Mouse (Mus musculus): Measurements from ENCODE around the gene Hbs1l.
"Not testable (repeated sequence)": the region's sequence is repeated elsewhere in the genome, so short reads cannot be mapped to it uniquely, and the experiment has no call there.

Gene Hbs1l

DNA sequence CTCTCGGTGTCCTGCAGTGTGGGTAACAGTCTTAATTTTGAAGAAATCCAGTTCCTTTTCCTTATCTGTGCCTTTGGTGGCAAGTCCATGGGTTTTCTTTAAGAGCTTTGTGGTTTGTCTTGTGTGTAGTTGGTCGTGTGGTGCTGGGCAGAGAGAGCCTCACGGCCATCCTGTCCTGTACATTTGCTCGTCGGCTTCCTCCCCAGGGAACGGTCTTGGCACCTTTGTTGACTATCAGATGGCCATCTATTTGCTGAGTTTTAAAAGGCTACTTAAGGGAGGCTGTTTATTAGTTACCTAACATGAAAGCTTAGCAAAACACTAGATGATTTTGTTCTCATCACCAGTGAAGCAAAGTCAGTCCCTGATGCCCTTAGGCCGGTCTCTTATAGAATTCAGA lies 66.1 kb downstream of the Hbs1l start:
- DNase-seq: no peak

DNA sequence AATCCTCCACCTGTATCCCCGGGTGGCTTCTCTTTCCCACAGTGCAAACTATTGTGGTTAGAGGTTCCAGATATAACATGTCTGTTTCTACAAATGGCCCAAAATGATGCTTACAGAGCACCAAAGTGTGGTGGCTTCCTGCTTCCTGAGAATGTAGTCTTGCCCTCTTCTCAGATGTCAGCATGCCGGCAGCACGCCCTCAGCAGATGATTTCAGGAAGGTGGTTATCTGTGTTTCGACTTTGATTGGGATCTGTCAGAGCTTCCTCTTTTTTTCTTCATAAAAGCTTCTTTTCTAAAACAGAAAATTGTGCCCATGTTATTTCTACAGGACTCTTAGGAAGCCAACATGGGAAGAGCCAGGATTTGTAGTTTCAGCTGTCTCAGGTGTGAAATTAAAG lies 67.5 kb downstream of the Hbs1l start:
- no peak for DNase-seq

DNA sequence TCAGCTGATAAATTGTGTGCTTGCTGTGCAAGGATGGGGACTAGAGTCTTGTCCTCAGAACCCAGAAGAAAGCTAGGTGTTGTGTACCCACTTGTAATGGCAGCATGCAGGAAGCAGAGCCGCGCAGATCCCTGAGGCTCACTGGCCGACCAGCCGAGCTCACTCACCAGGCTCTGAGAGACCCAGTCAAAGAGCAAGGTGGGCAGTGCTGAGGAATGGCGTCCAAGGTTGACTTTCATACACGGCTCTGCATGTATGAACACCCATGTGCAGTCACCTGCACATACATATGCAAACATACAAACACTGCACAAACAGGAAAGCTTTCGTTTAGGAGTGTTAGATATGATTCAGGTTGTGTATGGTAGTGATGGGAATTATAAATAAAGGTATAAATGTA lies 69.2 kb downstream of the Hbs1l start:
- DNase-seq: no peak

DNA sequence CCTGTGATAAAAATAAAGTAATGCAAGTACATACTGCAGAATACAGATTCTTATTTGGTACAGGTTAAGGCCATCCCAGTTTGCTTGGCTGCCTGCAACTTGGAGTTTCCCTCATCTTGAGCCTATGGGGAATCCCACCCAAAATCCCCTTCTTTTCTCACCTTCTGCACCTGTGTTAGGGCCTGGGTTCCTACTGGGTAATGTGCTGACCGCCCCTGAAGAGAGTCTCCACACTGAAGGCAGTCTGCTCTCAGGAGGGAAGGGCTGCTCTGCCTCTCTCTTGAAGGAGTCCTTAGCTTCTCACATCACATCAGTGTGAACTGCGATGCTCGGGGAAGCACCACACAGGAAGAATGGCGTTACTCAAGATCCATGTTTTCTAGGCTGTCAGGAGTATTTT lies 70.1 kb downstream of the Hbs1l start:
- no peak for DNase-seq

DNA sequence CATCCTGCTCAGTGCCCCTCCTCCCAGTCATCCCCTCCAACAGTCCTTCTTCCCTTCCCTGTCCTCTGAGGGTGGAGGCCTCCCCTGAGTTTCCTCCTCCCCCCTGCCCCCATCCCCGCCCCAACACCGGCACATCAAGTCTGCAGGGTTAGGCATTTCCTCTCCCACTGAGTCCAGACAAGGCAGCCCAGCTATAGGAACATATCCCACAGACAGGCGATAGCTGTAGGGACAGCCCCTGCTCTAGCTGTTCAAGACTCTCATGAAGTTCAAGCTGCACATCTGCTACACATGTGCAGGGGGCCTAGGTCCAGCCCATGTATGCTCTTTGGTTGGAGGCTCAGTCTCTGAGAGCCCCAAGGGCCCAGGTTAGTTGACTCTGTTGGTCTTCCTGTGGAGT lies 70.7 kb downstream of the Hbs1l start:
- no peak for DNase-seq

DNA sequence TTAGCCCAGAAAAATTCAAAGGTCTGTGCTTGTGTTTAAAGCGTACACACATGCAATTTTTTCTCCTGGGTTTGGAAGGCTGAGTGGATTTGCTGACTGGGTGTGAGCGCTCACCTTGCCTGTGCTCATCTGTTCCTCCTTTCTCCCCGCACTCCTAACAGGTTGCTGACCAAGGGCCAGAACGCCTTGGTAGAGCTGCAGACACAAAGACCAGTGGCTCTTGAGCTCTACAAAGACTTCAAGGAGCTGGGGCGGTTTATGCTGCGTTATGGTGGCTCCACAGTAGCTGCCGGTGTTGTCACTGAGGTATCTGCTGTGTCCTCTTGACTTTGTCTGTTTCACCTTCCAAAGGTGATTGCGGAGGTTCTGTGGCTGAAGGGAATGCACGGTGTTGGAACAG lies 71.7 kb downstream of the Hbs1l start:
- no peak for DNase-seq

DNA sequence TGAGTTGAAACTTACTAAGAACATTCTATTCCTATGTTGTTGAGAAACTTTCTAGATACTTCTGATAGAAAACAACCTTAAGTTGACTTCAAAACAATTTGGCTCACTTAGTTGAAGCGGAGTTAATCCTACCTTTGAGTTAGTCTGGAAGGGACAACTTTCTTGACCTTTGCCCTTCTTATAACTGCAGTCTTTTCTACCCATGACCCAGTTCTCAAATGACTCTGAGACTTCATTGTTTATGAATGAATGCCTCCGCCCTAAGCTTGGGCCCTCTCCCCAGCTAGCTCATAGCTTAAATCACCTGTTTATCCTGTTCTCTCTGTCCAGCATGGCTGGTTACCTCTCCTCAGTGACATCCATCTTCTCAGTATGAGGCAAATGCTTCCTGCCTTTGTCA lies 73.8 kb downstream of the Hbs1l start:
- DNase-seq: no peak

DNA sequence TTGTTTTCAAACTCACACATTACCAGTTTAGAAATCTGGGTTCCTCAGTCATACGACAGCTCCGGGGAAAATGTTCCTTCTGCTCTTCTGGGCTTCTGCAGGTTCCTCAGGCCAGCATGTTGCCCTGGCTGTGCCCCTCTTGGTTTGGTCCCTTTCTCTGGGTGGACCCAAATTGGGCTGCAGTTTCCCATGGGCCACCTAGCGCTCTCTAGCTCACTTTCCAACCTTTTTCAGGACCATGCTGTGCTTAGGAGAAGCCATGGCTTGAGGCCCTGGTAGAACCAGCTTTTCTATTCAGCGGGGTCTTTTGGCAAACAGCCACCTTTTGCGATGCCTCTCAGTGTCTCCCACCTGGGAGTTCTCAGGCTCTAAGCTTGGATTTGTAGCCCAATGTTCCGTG lies 76.5 kb downstream of the Hbs1l start:
- DNase-seq: no peak

DNA sequence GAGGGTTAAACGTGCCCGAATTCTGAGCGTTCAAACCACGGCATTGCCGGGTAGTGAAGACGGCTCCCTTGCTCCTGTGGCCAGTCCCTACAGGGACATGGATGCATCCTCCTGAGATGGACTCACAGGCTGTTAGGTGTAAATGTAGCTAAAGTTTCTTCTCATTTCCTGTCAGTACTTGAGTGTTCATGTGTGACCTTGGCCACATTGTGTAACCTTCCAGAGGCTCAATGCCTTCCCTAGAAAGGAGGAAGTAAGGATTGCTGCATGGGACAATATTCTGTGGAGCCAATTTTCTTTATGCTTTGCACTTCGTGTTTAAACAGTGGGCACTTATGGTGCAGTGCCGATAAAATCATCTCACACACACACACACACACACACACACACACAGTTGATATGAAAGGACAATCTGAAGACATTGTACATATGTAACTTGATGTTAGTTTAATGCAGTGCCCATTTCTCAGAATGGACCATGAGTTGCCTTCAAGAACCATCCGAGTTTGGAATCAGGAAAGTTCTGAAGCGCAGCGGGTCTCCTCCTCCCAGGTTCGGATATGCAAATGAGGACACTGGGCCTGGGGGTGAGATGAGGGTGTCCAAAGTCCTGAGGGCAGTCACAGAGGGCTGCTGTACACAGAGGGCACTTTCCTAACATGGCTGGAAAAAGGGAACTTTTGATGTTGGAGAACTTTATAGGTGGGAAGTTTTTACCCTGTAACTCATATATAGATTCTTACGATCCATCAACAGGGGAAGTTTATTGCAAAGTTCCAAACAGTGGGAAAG lies 81.1 kb downstream of the Hbs1l start, which contains the start of gene Aldh8a1:
Aldh8a1 (plus strand) TSS at position 610 of the 792 bp plus-strand sequence.
- no peak for DNase-seq

DNA sequence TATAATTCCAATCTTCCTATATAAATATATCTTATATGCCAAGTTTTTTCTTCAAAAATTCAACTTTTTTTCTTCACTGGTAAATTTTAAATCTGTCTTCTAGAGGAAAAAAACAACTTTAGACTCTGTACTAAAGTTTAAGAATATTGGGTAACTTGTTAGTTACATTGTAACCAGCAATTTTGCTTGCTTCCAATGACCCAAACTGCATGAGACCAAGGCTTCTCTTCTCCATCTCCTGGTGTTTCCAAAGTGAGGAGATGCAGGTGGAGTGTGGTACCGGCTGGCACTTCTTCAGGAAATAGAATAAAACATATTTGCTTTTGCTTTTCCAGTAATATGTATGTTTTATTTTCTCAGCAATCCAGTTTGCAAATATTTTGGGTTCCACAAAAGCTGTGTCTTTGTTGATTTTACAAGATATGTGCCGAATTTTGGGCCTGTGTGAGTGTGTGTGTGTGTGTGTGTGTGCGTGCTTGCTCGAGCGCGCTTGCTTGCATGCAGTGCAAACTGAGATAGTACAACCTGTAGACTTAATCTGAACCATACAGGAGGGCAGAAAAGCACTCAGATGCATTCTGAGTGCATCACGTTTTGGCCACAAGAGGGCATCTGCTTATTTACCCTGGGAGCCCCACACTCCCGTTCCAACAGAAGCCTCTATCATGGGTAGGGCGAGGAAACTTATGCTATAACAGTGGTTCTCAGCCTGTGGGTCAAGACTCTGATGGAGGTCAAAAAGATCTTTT lies 82.6 kb downstream of the Hbs1l start:
- peak; percentile 22 for DNase-seq

DNA sequence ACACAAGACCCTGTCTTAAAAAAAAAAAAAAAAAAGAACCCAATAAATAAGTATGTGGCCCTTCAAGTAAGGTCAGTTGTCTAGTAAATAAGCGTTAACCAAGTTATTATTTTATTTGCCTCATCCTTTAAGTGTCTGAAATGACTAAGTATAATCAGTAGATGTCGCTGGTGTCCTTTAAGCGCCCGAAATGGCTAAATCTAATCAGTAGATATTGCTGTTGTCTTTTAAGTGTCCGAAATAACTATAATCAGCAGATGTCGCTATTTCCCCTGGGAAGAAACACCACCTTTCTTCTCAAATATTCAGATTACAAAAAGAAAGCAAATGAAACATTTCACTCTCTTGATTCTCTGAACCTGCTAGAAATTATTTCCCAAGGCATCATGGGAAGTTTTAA lies 87.1 kb downstream of the Hbs1l start:
- DNase-seq: peak; percentile 80

DNA sequence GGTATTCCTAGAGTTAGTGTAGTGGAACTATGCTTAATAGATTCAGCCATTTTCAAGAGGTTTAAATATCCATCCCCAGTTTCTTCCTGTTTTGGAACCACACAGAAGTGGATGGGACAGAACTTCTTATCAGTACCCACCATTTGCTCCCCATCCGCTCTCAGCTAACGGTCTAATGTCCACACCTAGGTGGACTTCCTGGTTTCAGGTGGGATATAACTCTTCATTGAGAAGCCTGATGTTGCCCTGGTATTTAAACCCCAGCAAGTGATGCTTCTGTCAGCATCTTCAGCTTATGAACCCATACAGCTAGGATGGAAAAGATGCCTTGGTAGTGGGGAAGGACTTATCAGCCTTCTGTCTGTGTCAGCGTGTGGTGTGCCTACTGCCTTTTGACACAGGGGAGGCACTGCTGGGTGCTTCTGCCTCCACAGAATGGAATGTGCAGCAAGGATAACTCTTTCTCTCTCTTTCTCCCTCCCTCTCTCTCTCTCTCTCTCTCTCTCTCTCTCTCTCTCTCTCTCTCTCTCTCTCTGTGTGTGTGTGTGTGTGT lies 89.4 kb downstream of the Hbs1l start:
- no peak for DNase-seq

DNA sequence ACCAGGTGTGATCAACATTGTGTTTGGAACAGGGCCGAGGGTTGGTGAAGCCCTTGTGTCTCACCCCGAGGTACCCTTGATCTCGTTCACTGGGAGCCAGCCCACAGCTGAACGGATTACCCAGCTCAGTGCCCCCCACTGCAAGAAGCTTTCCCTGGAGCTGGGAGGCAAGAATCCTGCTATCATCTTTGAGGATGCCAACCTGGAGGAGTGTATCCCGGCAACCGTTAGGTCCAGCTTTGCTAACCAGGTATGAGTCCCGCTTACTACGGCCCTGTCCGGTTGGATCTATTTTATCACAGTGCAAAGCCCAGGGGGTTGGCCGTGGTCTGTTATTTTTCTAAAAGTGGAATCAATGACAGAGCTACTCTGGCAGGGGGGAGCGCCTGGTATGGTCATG lies 93.3 kb downstream of the Hbs1l start:
- DNase-seq: no peak

DNA sequence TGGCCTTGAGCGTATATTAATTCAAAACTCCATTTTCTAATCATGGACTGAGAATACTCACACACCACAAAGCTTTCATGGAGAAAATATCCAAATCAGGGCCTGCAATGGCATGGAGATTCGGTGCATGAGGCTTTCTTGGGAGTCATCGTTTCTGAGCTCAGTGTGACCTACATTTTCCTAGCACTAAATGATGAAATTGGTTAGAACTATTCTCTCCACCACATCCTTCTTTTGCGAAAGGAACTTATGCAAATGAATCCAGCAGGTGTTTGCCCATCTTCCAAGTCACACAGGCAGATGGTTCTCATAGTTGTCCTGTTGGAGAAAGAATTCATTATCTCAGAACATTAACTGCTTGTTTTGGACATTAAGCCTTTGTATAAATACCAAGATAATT lies 94.7 kb downstream of the Hbs1l start:
- no peak for DNase-seq

DNA sequence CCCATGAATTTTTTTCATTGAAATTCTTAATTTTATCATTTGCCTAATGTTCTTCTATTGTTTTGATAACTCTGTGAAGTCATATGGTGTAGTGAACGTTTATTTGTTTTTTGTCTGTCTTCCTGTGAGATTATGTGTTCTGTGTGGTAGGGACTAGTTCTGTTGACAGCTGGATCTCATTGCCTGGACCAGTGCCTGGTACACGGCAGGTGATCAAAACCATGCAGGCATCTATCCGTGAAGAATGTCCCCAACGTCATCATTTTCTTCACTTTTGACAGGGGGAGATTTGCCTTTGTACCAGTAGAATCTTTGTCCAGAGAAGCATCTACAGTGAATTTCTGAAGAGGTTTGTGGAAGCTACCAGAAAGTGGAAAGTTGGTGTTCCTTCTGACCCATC lies 95.5 kb downstream of the Hbs1l start:
- DNase-seq: no peak

DNA sequence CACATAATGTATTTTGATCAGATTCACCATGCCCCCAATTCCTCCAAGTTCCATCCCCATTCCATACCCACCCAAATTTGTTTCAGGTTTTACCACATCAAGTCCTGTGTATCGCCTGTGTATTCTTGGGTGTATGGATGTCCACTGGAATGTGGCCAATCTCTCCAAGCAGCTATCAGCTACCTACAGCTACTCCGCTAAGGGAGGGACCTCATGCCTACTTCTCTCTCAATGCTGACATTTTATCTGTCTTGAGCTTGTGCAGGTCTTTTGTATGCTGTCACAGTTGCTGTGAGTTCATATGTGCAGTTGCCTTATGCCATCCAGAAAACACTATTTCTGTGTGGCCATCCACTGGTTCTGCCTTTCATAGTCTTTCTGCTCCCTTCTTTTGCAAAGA lies 97.6 kb downstream of the Hbs1l start:
- DNase-seq: no peak

DNA sequence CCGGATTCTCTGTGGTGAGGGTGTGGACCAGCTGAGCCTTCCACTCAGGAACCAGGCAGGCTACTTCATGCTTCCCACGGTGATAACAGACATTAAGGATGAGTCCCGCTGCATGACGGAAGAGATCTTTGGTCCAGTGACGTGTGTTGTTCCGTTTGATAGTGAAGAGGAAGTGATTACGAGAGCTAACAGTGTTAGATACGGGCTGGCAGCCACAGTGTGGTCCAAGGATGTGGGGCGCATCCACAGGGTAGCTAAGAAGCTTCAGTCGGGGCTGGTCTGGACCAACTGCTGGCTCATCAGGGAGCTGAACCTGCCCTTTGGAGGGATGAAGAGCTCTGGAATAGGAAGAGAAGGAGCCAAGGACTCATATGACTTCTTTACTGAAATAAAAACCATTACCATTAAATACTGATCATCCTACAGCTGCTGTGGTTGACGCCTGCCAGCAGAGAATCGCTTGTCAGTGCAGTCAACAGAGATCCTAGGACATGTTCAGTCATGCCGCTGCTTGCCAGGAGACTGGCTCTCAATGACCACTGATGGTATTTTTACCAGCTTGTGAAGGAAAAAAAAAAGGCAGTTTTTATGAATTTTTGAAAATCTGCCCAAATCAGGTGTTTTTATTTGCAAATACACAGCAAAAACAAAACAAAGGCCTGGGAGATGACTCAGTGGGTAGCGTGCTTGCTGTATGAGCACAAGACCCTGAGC lies 99.8 kb downstream of the Hbs1l start:
- no peak for DNase-seq

DNA sequence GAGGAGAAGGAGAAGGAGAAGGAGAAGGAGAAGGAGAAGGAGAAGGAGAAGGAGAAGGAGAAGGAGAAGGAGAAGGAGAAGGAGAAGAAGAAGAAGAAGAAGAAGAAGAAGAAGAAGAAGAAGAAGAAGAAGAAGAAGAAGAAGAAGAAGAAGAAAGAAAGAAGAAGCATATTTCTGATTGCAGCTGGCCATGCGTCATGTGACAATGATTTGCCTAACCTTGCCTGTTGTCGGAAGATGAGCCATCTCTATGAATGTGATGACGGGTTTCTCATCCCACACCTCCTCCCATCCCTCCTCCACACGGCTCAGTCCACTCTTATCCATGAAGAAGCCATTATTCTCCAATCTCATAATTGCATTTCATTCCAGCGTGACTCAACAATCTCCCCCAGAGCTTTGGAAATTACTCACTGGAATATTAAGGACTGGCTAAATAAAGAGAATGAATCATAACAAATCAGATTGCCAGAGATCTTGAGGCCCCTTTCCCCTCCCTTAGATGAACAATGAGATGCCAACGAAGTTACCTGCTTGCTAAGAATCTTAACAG lies 103.2 kb downstream of the Hbs1l start:
- not testable (repeated sequence) for DNase-seq

DNA sequence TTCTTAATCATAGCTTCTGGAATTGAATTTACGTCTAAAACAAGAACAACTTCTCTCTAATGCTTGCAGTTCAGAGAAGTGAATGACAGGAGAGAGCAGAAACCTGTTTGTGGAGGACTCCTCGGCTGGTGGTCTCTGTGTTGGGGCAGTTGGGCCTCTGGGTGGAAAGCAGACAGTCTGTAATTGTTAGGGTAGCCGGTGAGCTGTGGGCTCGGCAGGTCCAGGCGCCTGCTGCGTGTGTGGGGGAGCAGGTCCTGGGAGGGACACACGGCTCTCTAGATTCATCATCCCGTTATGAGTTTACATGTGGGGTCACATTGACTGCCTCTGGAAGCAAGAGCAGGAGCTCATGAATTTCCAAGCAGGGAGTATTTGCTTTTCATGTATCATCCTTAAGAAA lies 103.8 kb downstream of the Hbs1l start:
- DNase-seq: no peak

DNA sequence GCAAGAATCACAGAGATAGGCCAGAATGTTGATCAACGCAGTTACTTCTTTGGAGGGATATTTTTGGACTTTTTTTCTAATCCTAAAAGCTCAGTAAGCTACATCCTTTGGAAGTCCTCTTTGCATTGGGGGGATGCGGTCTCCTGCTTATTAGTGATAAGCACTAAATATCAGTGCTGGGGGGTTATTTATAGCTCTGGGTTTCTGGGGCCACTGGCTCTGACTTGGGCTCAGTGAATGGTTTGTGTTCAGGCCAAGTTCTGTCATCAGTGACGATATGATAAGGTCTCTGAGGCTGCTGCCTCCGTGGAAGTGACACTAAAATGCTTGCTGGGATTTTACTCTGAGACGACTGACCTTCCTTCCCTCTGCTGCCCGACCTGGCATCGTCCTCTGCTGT lies 104.3 kb downstream of the Hbs1l start:
- DNase-seq: no peak

DNA sequence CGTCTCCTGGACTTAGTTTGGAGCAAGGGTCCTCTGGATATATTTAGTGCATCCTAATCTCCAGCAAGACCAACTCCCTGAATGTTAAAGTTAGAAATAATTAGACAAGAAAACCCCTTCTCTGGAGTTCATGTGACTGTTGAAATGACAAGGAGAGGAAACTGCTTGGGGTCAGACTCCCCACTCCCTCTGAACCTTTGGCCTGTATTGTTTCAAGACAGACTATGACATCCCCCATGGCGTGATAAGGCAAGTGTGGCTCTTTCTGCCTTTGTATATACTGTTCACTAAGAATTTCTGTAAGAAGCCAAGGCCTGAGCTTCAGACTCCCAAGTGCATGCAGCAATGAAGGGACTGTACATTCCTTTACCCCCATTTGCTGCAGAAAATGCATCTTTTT lies 104.7 kb downstream of the Hbs1l start:
- DNase-seq: no peak

DNA sequence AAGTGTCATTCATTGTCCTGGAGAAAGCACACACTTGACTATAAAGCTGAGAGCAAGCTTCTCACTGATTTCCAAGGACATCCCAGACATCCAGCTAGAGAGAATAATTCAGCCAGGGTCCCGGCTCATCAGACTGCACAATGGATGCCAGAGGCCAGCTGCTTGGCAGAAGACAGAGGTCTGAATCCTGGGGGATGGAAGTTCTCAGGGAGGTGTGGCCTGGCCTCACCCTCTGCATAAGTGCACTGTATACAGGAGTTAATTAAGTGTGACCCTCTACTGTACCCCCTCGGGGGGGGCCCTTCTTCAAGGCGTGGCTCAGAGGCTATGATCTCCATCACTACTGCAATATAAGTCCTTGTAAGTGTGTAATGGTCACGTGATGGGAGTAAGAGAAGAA lies 105.5 kb downstream of the Hbs1l start:
- no peak for DNase-seq

DNA sequence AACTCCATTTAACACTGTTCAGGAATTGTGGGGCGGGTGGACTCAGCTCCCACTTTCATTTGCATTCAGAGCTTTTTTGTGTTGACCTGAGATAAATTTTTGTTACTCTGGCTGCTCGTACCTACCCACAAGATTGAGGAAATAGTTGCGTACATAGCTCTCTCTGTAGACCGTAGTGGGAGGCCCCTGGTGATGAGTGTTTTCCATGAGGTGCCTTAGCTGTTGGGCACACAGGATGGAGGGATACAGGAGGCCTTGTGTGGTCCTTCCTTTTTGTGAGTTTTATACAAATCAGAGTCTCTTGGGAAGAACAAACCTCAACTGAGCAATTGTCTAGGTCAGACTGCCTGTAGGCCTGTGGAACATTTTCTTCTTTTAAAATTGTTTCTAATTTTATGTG lies 109.0 kb downstream of the Hbs1l start:
- DNase-seq: no peak

Data from embryo, embryonic 11 days (tissue).